ENCODE assay signal across 10 mouse cellular contexts in genomic region chr3:144556625-144557324, GRCm38 (mm10). TPM values are rescaled to one million over a fixed set of nuclear protein-coding genes. Genes with fewer than 3 reads are reported as not detected.
DNase-seq lines count a peak whose midpoint lies in the region; ATAC-seq lines count a peak whose summit lies in the region.
"Had no signal": no experiment of that assay in that cellular context is flagged by ENCODE, and none has a peak within 500 bp of the region (broad histone marks: within the 10 kb centered on the region; RNA-seq: fewer than 3 reads in every experiment).

No protein-coding gene starts in this region.

- H3K36me3 ChIP-seq in heart, embryonic 13.5 days: no peaks in the 10 kb centered on the region
- H3K36me3 ChIP-seq in forebrain, embryonic 10.5 days (replicated peaks): peaks cover 6% of the 10 kb centered on the region
- H3K36me3 ChIP-seq in kidney, embryonic 14.5 days (ENCODE audit: control insufficient read depth, insufficient read depth, low read length): no peaks in the 10 kb centered on the region
- no peaks in the 10 kb centered on the region; the same call in 1 of the 2 replicates for H3K36me3 ChIP-seq in neural tube, embryonic 12.5 days

- no peak for DNase-seq in heart, adult 8-10 months (ENCODE audit: low spot score)
- peak; percentile 26 for DNase-seq in forebrain, embryonic 10.5 days (ENCODE audit: extremely low spot score, low spot score)
- DNase-seq in frontal cortex, postnatal 25 days (ENCODE audit: low spot score in 2 of 2): no peak
- no peak for DNase-seq in right cerebral cortex, postnatal 25 days
- no peak for DNase-seq in adrenal gland, adult 2 months
- DNase-seq: cerebellum, adult 11 months; liver had no signal

- peak overlapping the region; percentile 67; the same call in 1 of the 2 replicates for H3K9ac ChIP-seq in heart, embryonic 13.5 days
- no peak overlapping the region for H3K9ac ChIP-seq in kidney, embryonic 14.5 days (ENCODE audit: low read depth, low read length)
- peak overlapping the region; percentile 23; the same call in 1 of the 2 replicates for H3K9ac ChIP-seq in neural tube, embryonic 12.5 days

- H3K4me3 ChIP-seq in heart, embryonic 13.5 days: peak overlapping the region; percentile 32
- peak overlapping the region; percentile 42 for H3K4me3 ChIP-seq in forebrain, embryonic 10.5 days
- H3K4me3 ChIP-seq in kidney, embryonic 14.5 days (ENCODE audit: low read length): peak overlapping the region; percentile 18; the same call in 1 of the 2 replicates
- no peak overlapping the region for H3K4me3 ChIP-seq in neural tube, embryonic 12.5 days

- no peaks in the 10 kb centered on the region for H3K27me3 ChIP-seq in heart, embryonic 13.5 days (replicated peaks)
- H3K27me3 ChIP-seq in forebrain, embryonic 10.5 days (ENCODE audit: poor library complexity, severe bottlenecking): no peaks in the 10 kb centered on the region
- no peaks in the 10 kb centered on the region for H3K27me3 ChIP-seq in kidney, embryonic 14.5 days (ENCODE audit: control insufficient read depth, insufficient read depth, low read length)
- no peaks in the 10 kb centered on the region for H3K27me3 ChIP-seq in neural tube, embryonic 12.5 days (replicated peaks)

- no peak overlapping the region for H3K27ac ChIP-seq in heart, embryonic 13.5 days (replicated peaks)
- H3K27ac ChIP-seq in forebrain, embryonic 10.5 days: peak overlapping the region; percentile 80
- H3K27ac ChIP-seq in kidney, embryonic 14.5 days (ENCODE audit: low read depth, low read length): no peak overlapping the region
- H3K27ac ChIP-seq in neural tube, embryonic 12.5 days: no peak overlapping the region

- H3K9me3 ChIP-seq in heart, embryonic 13.5 days: no peaks in the 10 kb centered on the region
- peaks cover 5% of the 10 kb centered on the region; the same call in 1 of the 2 replicates for H3K9me3 ChIP-seq in forebrain, embryonic 10.5 days
- no peaks in the 10 kb centered on the region for H3K9me3 ChIP-seq in kidney, embryonic 14.5 days (ENCODE audit: control insufficient read depth, low read length)
- H3K9me3 ChIP-seq in neural tube, embryonic 12.5 days: no peaks in the 10 kb centered on the region

- ATAC-seq in heart, embryonic 13.5 days (ENCODE audit: extremely low read depth, insufficient number of reproducible peaks, low FRiP score, low TSS enrichment): no peak
- peak; percentile 63; the same call in 1 of the 2 replicates for ATAC-seq in kidney, embryonic 14.5 days (ENCODE audit: low FRiP score, low TSS enrichment)
- ATAC-seq in neural tube, embryonic 12.5 days (ENCODE audit: low FRiP score, low read depth): no peak; the same call in 1 of the 2 replicates

- H3K4me1 ChIP-seq in heart, embryonic 13.5 days: peaks cover 41% of the 10 kb centered on the region
- peaks cover 68% of the 10 kb centered on the region for H3K4me1 ChIP-seq in forebrain, embryonic 10.5 days
- H3K4me1 ChIP-seq in kidney, embryonic 14.5 days (ENCODE audit: control insufficient read depth, insufficient read depth, low read length): peaks cover 13% of the 10 kb centered on the region; the same call in 1 of the 2 replicates
- peaks cover 22% of the 10 kb centered on the region for H3K4me1 ChIP-seq in neural tube, embryonic 12.5 days

- peak overlapping the region; percentile 67 for H3K4me2 ChIP-seq in heart, embryonic 13.5 days
- H3K4me2 ChIP-seq in kidney, embryonic 14.5 days (replicated peaks; ENCODE audit: low read depth, low read length): peak overlapping the region; percentile 36
- peak overlapping the region; percentile 47 for H3K4me2 ChIP-seq in neural tube, embryonic 12.5 days (replicated peaks)

- WGBS in heart, embryonic 13.5 days: 18% methylated on average over 16 of the region's 16 CpGs
- WGBS in forebrain, embryonic 10.5 days: 3% methylated on average over 16 of the region's 16 CpGs
- WGBS in kidney, embryonic 14.5 days: 8% methylated on average over 16 of the region's 16 CpGs
- WGBS in neural tube, embryonic 12.5 days: 4% methylated on average over 16 of the region's 16 CpGs

RNA-seq across cellular contexts. Expression of gene Hs2st1, which starts 13.2 kb away (rescaled TPM):
- 6.8 TPM in 2 replicates for polyA plus RNA-seq in heart, embryonic 13.5 days (2015; fragmentation: Nextera tagmentation; extraction: Ambion mirVana)
- total RNA-seq in heart, adult 8-10 months (2022): 1 to 10 TPM; 6.7 to 9.6 (median 7.6) TPM
- polyA plus RNA-seq in forebrain, embryonic 10.5 days (2016; fragmentation: Nextera tagmentation; extraction: Ambion mirVana): 12.4 and 13.7 TPM in 2 replicates
- polyA plus RNA-seq in kidney, embryonic 14.5 days (2014; fragmentation: Nextera tagmentation; extraction: Ambion mirVana): 13.7 and 16.9 TPM in 2 replicates
- 24.1 and 24.6 TPM in 2 replicates for polyA plus RNA-seq in neural tube, embryonic 12.5 days (2016; fragmentation: Nextera tagmentation; extraction: Ambion mirVana)
- total RNA-seq in adrenal gland, adult 2 months (2021): 10 to 100 TPM; 18.9 to 20.1 TPM
- polyA plus RNA-seq in adrenal gland, adult 2 months (2012; rRNA removed): 2.7 and 2.8 TPM in 2 replicates

RNA-seq across cellular contexts. Expression of gene Selenof, which starts 13.3 kb away (rescaled TPM):
- 425 and 459 TPM in 2 replicates for polyA plus RNA-seq in heart, embryonic 13.5 days (2015; fragmentation: Nextera tagmentation; extraction: Ambion mirVana)
- total RNA-seq in heart, adult 8-10 months (2022): 100 to 1,000 TPM; 133 to 136 (median 134) TPM
- polyA plus RNA-seq in forebrain, embryonic 10.5 days (2016; fragmentation: Nextera tagmentation; extraction: Ambion mirVana): 480 and 492 TPM in 2 replicates
- 515 and 688 TPM in 2 replicates for polyA plus RNA-seq in kidney, embryonic 14.5 days (2014; fragmentation: Nextera tagmentation; extraction: Ambion mirVana)
- polyA plus RNA-seq in neural tube, embryonic 12.5 days (2016; fragmentation: Nextera tagmentation; extraction: Ambion mirVana): 476 and 491 TPM in 2 replicates
- 100 to 1,000 TPM; 353 to 369 TPM for total RNA-seq in adrenal gland, adult 2 months (2021)
- polyA plus RNA-seq in adrenal gland, adult 2 months (2012; rRNA removed): 125 and 154 TPM in 2 replicates
